In genomic region chr17:83078601-83079360, GRCm38 (mm10) we compare ENCODE assay signal across 8 mouse cellular contexts.
DNase-seq lines count a peak whose midpoint lies in the region; ATAC-seq and TF ChIP-seq lines count a peak whose summit lies in the region.

No protein-coding gene starts in this region.

- intact Hi-C loops in left cerebral cortex, postnatal 25 days (cut with DNase I) = no loop called here

- DNase-seq in forebrain, embryonic 11.5 days (ENCODE audit: low spot score) = no peak
- peak; percentile 5 for DNase-seq in NIH3T3 (ENCODE audit: low read depth)
- DNase-seq in heart, postnatal 0 days (ENCODE audit: low spot score) = peak; percentile 61
- no peak for DNase-seq in spleen, postnatal 14 days (ENCODE audit: low spot score in 2 of 2)
- DNase-seq in layer of hippocampus, postnatal 25 days (ENCODE audit: extremely low spot score in 1 of 2, low spot score in 1 of 2) = no peak
- DNase-seq in left cerebral cortex, postnatal 25 days (ENCODE audit: low spot score in 2 of 2) = no peak

- no peak overlapping the region for H3K9ac ChIP-seq in forebrain, embryonic 13.5 days
- no peak overlapping the region for H3K9ac ChIP-seq in forebrain, embryonic 11.5 days (ENCODE audit: low read length)
- H3K9ac ChIP-seq in heart, postnatal 0 days (replicated peaks; ENCODE audit: low read depth, low read length) = no peak overlapping the region; the same call in 1 of the 2 replicates
- H3K9ac ChIP-seq in liver, embryonic 16.5 days (ENCODE audit: low read depth, low read length) = no peak overlapping the region

- no peak for ATAC-seq in forebrain, embryonic 13.5 days
- ATAC-seq in forebrain, embryonic 11.5 days (replicated peaks; ENCODE audit: low FRiP score) = no peak
- peak; percentile 44; the same call in 1 of the 2 replicates for ATAC-seq in heart, postnatal 0 days (ENCODE audit: insufficient read depth, low read depth)
- no peak for ATAC-seq in liver, embryonic 16.5 days (ENCODE audit: low read depth)

- no peak overlapping the region for H3K27ac ChIP-seq in forebrain, embryonic 13.5 days
- H3K27ac ChIP-seq in forebrain, embryonic 11.5 days (ENCODE audit: low read depth, low read length) = no peak overlapping the region
- H3K27ac ChIP-seq in heart, postnatal 0 days (ENCODE audit: low read depth) = peak overlapping the region; percentile 22
- H3K27ac ChIP-seq in liver, embryonic 16.5 days (ENCODE audit: low read length) = no peak overlapping the region

- no peak for TF ChIP-seq EP300 in heart, postnatal 0 days (IDR thresholded peaks at IDR 0.05; ENCODE audit: low read depth)

- peaks cover 8% of the 10 kb centered on the region; the same call in 1 of the 2 replicates for H3K27me3 ChIP-seq in forebrain, embryonic 13.5 days
- H3K27me3 ChIP-seq in forebrain, embryonic 11.5 days (ENCODE audit: control insufficient read depth, insufficient read depth, low read length) = no peaks in the 10 kb centered on the region; the same call in 1 of the 2 replicates
- H3K27me3 ChIP-seq in heart, postnatal 0 days (ENCODE audit: control insufficient read depth, insufficient read depth, low read length) = no peaks in the 10 kb centered on the region
- H3K27me3 ChIP-seq in liver, embryonic 16.5 days (ENCODE audit: control insufficient read depth, insufficient read depth, low read depth, low read length) = no peaks in the 10 kb centered on the region; the same call in 1 of the 2 replicates

- no peak overlapping the region for H3K4me3 ChIP-seq in forebrain, embryonic 13.5 days
- H3K4me3 ChIP-seq in forebrain, embryonic 11.5 days (ENCODE audit: low read depth, low read length) = no peak overlapping the region
- H3K4me3 ChIP-seq in heart, postnatal 0 days (ENCODE audit: low read depth, low read length) = no peak overlapping the region
- H3K4me3 ChIP-seq in liver, embryonic 16.5 days (ENCODE audit: low read depth, low read length) = no peak overlapping the region

- H3K9me3 ChIP-seq in forebrain, embryonic 13.5 days (replicated peaks) = no peaks in the 10 kb centered on the region
- no peaks in the 10 kb centered on the region for H3K9me3 ChIP-seq in forebrain, embryonic 11.5 days (ENCODE audit: control insufficient read depth, low read length)
- H3K9me3 ChIP-seq in heart, postnatal 0 days (replicated peaks; ENCODE audit: control insufficient read depth, low read length) = peaks cover 5% of the 10 kb centered on the region; the same call in 1 of the 2 replicates
- no peaks in the 10 kb centered on the region for H3K9me3 ChIP-seq in liver, embryonic 16.5 days (replicated peaks; ENCODE audit: control insufficient read depth, low read length)

- WGBS in forebrain, embryonic 13.5 days = 38% methylated on average over 19 of the region's 19 CpGs
- 29% methylated on average over 19 of the region's 19 CpGs for WGBS in forebrain, embryonic 11.5 days
- WGBS in heart, postnatal 0 days = 27% methylated on average over 19 of the region's 19 CpGs
- 18% methylated on average over 19 of the region's 19 CpGs for WGBS in liver, embryonic 16.5 days (ENCODE audit: insufficient replicate concordance)

- TF ChIP-seq CTCF in heart, postnatal 0 days (IDR thresholded peaks at IDR 0.05; ENCODE audit: low read depth) = no peak

- H3K4me1 ChIP-seq in forebrain, embryonic 13.5 days = peaks cover 8% of the 10 kb centered on the region
- H3K4me1 ChIP-seq in forebrain, embryonic 11.5 days (replicated peaks; ENCODE audit: control insufficient read depth, insufficient read depth, low read length) = no peaks in the 10 kb centered on the region
- peaks cover 15% of the 10 kb centered on the region for H3K4me1 ChIP-seq in heart, postnatal 0 days (ENCODE audit: control insufficient read depth, insufficient read depth)
- H3K4me1 ChIP-seq in liver, embryonic 16.5 days (ENCODE audit: control insufficient read depth, low read depth, low read length) = no peaks in the 10 kb centered on the region; the same call in 1 of the 2 replicates

- no peaks in the 10 kb centered on the region for H3K36me3 ChIP-seq in forebrain, embryonic 13.5 days (ENCODE audit: poor library complexity, severe bottlenecking)
- H3K36me3 ChIP-seq in forebrain, embryonic 11.5 days (ENCODE audit: control insufficient read depth, insufficient read depth, low read length) = no peaks in the 10 kb centered on the region
- no peaks in the 10 kb centered on the region for H3K36me3 ChIP-seq in heart, postnatal 0 days (replicated peaks; ENCODE audit: control insufficient read depth, insufficient read depth, low read length)
- no peaks in the 10 kb centered on the region for H3K36me3 ChIP-seq in liver, embryonic 16.5 days (ENCODE audit: control insufficient read depth, insufficient read depth)

- H3K4me2 ChIP-seq in forebrain, embryonic 13.5 days = peak overlapping the region; percentile 25; the same call in 1 of the 2 replicates
- H3K4me2 ChIP-seq in forebrain, embryonic 11.5 days (ENCODE audit: low read depth, low read length, severe bottlenecking) = no peak overlapping the region; the same call in 1 of the 2 replicates
- H3K4me2 ChIP-seq in heart, postnatal 0 days (ENCODE audit: low read depth, low read length) = peak overlapping the region; percentile 43
- peak overlapping the region; percentile 9; the same call in 1 of the 2 replicates for H3K4me2 ChIP-seq in liver, embryonic 16.5 days (ENCODE audit: low read depth, low read length)

Comparison
In these comparisons a context has a peak if more than half of its experiments do, and no peak if none do; other contexts are left out.
1. DNase-seq: peak in NIH3T3 (single experiment) and heart, postnatal 0 days (single experiment); none in forebrain, embryonic 11.5 days (single experiment), spleen, postnatal 14 days (0 of 2), layer of hippocampus, postnatal 25 days (0 of 2) and left cerebral cortex, postnatal 25 days (0 of 2).